Mouse (Mus musculus) heart, adult 8-10 months (tissue): ENCODE data around the gene Zfhx3. TPM values are rescaled to one million over a fixed set of nuclear protein-coding genes. Genes with fewer than 3 reads are reported as not detected.

Experiments
- DNase-seq: peaks from one replicate; pipeline ENCODE4 v3.0.0; 2022; ENCODE audit warnings: low spot score
- total RNA-seq, 4 experiments: library from RNA; stranded (reverse); gene quantifications; 2 replicates each; pipeline ENCODE4 v1.2.4; 2022

Zfhx3 gene
- total RNA-seq, 4 experiments from 2014 or later = 7.7 to 8.0 (median 7.8) TPM

DNA sequence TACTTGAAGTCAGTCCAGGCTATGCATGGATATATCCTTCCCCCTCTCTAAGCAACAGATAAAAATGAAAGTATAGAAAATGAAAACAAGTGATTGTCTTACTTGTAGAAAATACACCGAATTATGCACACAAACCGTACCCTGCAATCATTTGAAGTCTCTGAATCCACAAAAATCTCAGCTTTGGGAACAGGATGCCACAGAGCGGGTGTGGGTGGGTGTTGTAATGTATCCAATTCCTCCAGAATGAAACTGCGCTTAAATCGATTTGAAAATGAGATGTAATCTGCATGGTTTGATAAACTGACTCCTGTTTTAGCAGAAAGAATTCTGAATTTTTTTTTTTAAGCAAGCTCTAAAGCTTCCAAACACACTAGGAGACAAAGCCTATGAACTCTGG lies 297.1 kb downstream of the Zfhx3 start:
- no peak for DNase-seq

DNA sequence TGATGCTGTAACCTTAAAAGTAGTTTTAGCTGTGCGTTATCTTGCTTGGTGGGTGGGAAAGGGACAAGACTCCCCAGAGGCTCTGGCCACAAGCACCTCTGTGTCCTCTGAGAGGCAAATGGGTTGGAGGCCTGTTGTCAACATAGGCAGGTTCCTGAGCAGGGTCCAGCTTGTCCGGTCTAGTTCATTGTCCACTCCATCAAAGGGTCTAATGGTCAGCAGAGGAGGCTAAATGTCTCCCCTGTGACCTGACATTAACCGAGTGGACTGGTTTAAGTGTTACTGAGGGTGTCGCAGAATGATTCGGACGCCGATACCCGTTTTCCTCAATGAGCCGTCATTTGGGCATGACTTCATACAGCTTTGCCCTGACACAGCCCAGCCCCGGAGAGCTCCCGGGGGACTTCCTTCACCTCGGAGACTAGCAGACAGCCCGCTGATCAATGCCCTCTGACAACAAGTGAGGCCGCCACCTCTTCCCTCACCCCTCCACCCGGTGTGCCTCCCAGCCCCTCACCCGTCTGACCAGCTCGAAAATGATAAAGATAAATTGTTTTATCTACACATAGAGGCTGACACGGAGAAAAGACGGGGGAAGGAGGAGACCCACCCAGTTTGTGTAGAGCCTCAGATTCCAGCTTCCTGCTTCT lies 298.7 kb downstream of the Zfhx3 start:
- DNase-seq = no peak

DNA sequence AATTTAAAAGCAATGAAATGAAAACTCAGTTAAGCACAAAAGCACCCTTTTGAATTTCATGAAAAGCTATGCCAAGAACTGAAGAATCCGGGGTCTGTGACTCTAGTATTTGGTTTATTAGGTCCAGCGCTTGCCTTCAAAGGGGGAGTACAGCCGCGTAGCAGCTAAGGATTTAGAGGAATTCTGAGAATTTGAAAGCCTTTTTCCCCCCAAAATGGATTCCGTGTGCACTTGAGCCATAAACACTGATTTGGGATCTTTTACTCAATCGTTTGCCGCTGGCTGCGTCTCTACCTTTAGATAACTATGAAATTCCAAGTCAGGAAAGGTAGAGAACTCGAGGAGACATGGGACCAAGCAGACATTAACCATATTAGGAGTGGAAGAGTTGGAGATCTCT lies 300.8 kb downstream of the Zfhx3 start:
- no peak for DNase-seq

- no peak for DNase-seq
Measured at GRCm38 (mm10) chr8:108244636-108245494, 302.4 kb downstream of the Zfhx3 start.

DNA sequence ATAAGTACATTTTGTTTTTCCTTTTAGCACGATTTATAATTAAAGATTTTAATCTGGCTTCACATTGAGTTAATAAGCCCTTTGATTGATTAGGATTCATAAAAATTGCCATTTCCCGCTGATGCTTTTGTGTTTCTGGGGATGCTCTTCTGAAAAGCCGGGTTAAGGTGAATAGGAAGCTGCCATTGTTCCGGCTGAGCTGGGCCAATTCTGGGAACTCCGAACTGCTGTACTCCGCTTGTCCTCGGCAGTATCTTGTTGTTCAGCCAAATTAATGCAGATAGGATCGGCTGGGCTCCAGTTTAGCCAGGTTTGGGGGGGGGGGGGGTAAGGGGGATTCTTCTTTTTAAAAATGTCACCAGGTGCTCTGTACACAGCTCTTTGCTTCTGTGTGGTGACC lies 303.1 kb downstream of the Zfhx3 start:
- DNase-seq = no peak

- no peak for DNase-seq
Measured at GRCm38 (mm10) chr8:108246035-108246933, 303.8 kb downstream of the Zfhx3 start.

GRCm38 (mm10) chr8:108246934-108247417 lies 304.5 kb downstream of the Zfhx3 start:
- DNase-seq = no peak

- no peak for DNase-seq
Measured at GRCm38 (mm10) chr8:108264593-108265160, 322.2 kb downstream of the Zfhx3 start.

DNA sequence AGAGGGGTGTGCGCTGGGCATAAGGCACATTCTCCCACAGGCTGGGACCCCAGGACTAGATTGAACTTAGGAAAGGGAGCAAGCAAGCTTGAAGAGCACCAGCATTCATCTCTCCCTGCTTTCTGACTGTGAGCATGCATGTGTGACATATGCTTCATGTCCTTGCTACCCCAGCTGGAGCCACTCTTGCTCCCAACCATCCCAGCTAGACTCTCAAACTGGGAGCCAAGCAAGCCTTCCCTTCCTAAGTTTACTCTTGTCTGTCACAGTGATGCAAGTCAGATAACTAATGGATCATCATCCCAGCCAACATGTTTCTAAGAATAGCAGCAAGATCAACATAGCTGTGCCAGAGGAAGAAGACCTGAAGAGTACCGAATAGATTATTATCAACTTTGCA lies 335.5 kb downstream of the Zfhx3 start:
- no peak for DNase-seq

- no peak for DNase-seq
Measured at GRCm38 (mm10) chr8:108281981-108282380, 339.5 kb downstream of the Zfhx3 start.

DNA sequence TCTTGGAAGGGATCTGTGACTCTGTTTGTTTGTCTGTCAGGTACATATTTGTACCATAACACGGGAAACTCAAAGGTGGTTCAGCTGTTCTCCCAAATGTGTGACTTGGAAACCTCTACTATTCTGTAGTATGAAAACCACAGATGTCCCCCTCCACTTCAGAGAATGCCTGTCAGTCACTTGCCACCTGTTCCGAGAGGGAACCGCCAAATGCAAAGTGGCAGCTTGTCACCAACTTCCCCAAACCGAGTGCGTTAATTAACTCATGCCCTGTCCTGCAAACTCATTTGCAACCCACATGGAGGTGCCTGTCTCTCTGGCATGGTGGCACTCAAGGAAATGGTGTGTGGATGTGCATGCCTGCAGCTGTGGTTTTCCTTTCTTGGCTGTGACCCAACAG lies 343.7 kb downstream of the Zfhx3 start:
- no peak for DNase-seq

- DNase-seq = no peak
Measured at GRCm38 (mm10) chr8:108300964-108301615, 358.6 kb downstream of the Zfhx3 start.

GRCm38 (mm10) chr8:108301654-108302053 lies 359.2 kb downstream of the Zfhx3 start:
- DNase-seq = no peak

DNA sequence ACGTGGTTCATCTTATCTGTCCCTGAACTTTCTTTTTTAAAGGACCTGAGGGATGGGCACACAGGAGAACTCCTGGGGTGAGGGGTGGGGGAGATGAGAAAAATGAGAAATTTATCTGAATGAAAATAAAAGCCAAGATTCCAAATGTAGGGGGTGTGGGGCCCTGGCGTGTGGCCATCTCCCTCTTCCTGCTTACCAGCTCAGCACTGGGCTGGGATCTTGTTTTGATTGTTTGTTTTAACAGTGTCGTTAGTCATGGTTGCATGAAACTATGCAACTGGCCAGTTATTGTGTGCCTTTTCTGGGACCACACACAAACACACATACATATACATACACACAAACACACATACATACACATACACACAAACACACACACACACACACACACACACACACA lies 362.9 kb downstream of the Zfhx3 start:
- no peak for DNase-seq

DNA sequence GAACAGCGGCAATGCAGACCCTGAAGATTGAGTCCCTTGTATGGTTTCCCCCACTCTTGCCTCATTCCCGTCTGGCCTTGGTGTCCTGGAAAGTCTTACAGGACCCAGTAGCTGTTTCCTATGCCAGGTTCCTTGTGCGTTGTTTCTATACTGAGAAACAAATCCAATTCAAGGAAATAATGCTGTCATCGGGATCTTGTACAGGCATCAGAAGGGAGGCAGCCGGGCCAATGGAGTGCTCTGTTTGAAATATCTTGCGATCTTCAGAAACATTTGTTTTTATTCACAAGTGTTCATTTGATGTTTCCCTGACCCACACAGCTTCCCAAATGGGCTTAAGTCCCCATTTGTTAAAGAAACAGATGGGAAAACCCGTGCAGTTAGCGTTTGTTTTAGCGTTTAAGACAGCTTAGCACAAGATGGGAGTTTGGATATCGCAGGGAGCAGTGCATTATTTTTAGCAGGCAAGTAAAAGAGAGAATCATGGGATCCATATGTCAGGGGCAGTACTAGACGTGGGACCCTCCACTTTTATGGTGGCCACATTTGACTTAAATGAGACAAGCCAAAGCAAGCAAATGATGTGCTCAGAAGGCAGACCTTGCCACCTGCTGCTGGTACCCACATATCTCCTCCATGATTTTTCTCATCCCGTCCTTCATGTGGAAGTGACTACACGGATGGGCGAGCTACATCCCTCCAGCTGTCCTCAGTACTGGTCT lies 367.2 kb downstream of the Zfhx3 start:
- no peak for DNase-seq

- DNase-seq = no peak
Measured at GRCm38 (mm10) chr8:108315046-108315445, 372.6 kb downstream of the Zfhx3 start.

GRCm38 (mm10) chr8:108317532-108318093 lies 375.2 kb downstream of the Zfhx3 start:
- DNase-seq = no peak

GRCm38 (mm10) chr8:108327711-108328110 lies 385.3 kb downstream of the Zfhx3 start:
- peak; percentile 19 for DNase-seq

DNA sequence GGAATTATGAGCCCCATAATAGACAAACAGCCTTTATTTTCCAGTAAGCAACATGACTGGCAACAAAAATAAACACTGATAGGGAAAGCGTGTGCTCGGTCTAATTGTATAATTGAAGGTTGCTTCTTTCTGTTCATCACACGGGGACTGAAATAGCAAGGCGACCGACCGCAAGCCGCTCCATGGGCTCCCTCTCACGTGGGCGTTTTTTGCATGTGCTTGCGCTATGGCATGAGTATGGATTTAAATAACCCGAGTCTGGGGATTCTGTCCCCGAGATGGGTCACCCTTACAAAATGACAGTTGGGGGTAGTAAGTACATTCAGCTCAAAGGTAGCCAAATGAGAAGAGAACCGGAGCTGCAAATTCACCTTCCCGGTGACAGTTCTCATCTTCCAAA lies 405.9 kb downstream of the Zfhx3 start:
- no peak for DNase-seq

- DNase-seq = no peak
Measured at GRCm38 (mm10) chr8:108348776-108349175, 406.3 kb downstream of the Zfhx3 start.
